Mouse (Mus musculus) embryonic facial prominence, embryonic 15.5 days (tissue): ENCODE results near the gene 1700088E04Rik. TPM values are rescaled to one million over a fixed set of nuclear protein-coding genes. Genes with fewer than 3 reads are reported as not detected.
A peak's percentile ranks its signal among the peaks of the same experiment; 100 is the strongest.

Experiments
- ATAC-seq: fragments of 200-750 bp; cut with Nextera tagmentation; 2 replicates; pipeline ENCODE4 v1.8.0; 2017; ENCODE audit warnings: low read depth, moderate TSS enrichment; ENCODE audit not compliant: insufficient number of reproducible peaks, low FRiP score, low TSS enrichment
- H3K27ac ChIP-seq: fragments of 300-500 bp; sonication (generic); replicated peaks from 2 replicates; pipeline ENCODE4 v1.5.1; 2015; ENCODE audit warnings: mild to moderate bottlenecking, inconsistent platforms
- H3K27me3 ChIP-seq: fragments of 300-500 bp; sonication (generic); 2 replicates; pipeline ENCODE4 v1.6.1; 2015; ENCODE audit warnings: inconsistent platforms
- H3K36me3 ChIP-seq: fragments of 300-500 bp; sonication (generic); 2 replicates; pipeline ENCODE4 v1.6.1; 2015; ENCODE audit warnings: mild to moderate bottlenecking, inconsistent platforms
- H3K4me1 ChIP-seq: fragments of 300-500 bp; sonication (generic); 2 replicates; pipeline ENCODE4 v1.6.1; 2015; ENCODE audit warnings: inconsistent platforms
- H3K4me2 ChIP-seq: fragments of 300-500 bp; sonication (generic); replicated peaks from 2 replicates; pipeline ENCODE4 v1.6.1; 2015; ENCODE audit warnings: mild to moderate bottlenecking, inconsistent platforms
- H3K4me3 ChIP-seq: fragments of 300-500 bp; sonication (generic); replicated peaks from 2 replicates; pipeline ENCODE4 v1.5.1; 2015; ENCODE audit warnings: mild to moderate bottlenecking, inconsistent platforms
- H3K9ac ChIP-seq: fragments of 300-500 bp; sonication (generic); 2 replicates; pipeline ENCODE4 v1.6.1; 2015; ENCODE audit warnings: inconsistent platforms
- H3K9me3 ChIP-seq: fragments of 300-500 bp; sonication (generic); replicated peaks from 2 replicates; pipeline ENCODE4 v1.6.1; 2016; ENCODE audit warnings: inconsistent platforms
- WGBS: fragments of 180-500 bp; shearing (Covaris S2); methylation state at CpG from one replicate; pipeline ENCODE4 v1.1.7; 2015; 5-methylcytosine and 5-hydroxymethylcytosine counted together
- polyA plus RNA-seq: library from polyadenylated mRNA; unstranded; fragments of >200 nt; fragmentation: Nextera tagmentation; extraction: Ambion mirVana; gene quantifications from 2 replicates; pipeline ENCODE4 v1.2.1, GENCODE M21; 2015

The 1700088E04Rik gene
- polyA plus RNA-seq, 1 experiment from 2014 or later, result 25.2 TPM

GRCm38 (mm10) chr15:79098868-79099267, 42.2 kb downstream of the 1700088E04Rik start:
- no peak for ATAC-seq
- WGBS, result 53% methylated on average over 7 of the region's 7 CpGs
- no peaks in the 10 kb centered on the region for H3K9me3 ChIP-seq
- H3K4me3 ChIP-seq, result no peak overlapping the region
- peak overlapping the region; percentile 88 for H3K27ac ChIP-seq
- H3K27me3 ChIP-seq, result no peaks in the 10 kb centered on the region
- H3K4me1 ChIP-seq, result peaks cover 46% of the 10 kb centered on the region
- H3K9ac ChIP-seq, result no peak overlapping the region
- H3K4me2 ChIP-seq, result no peak overlapping the region
- peaks cover 17% of the 10 kb centered on the region for H3K36me3 ChIP-seq

GRCm38 (mm10) chr15:79098220-79098619, 42.8 kb downstream of the 1700088E04Rik start:
- Histone ChIP-seq H3K9ac (no peak overlapping the region), H3K9me3 (no peaks in the 10 kb centered on the region), H3K36me3 (peaks cover 24% of the 10 kb centered on the region), H3K27ac (peak overlapping the region; percentile 88), H3K27me3 (no peaks in the 10 kb centered on the region), H3K4me3 (no peak overlapping the region), H3K4me1 (peaks cover 46% of the 10 kb centered on the region), H3K4me2 (no peak overlapping the region)
- 45% methylated on average over 5 of the region's 5 CpGs for WGBS
- no peak for ATAC-seq

GRCm38 (mm10) chr15:79097611-79098025, 43.4 kb downstream of the 1700088E04Rik start:
- no peak overlapping the region for H3K4me3 ChIP-seq
- no peaks in the 10 kb centered on the region for H3K27me3 ChIP-seq
- H3K4me2 ChIP-seq, result 0 out of 2 replicates have a peak overlapping the region, but pooled peaks have one; percentile 20
- peak overlapping the region; percentile 88 for H3K27ac ChIP-seq
- H3K4me1 ChIP-seq, result peaks cover 46% of the 10 kb centered on the region
- WGBS, result 27% methylated on average over 6 of the region's 6 CpGs
- ATAC-seq, result peak; percentile 70; the same call in 1 of the 2 replicates
- H3K9ac ChIP-seq, result no peak overlapping the region
- peaks cover 27% of the 10 kb centered on the region for H3K36me3 ChIP-seq
- H3K9me3 ChIP-seq, result no peaks in the 10 kb centered on the region

- H3K4me2 ChIP-seq, result 0 out of 2 replicates have a peak overlapping the region, but pooled peaks have one; percentile 20
- WGBS, result 27% methylated on average over 2 of the region's 2 CpGs
- no peaks in the 10 kb centered on the region for H3K9me3 ChIP-seq
These were observed 43.9 kb downstream of the 1700088E04Rik start for GRCm38 (mm10) chr15:79097135-79097534.

GRCm38 (mm10) chr15:79096556-79096955, 44.5 kb downstream of the 1700088E04Rik start:
- Histone ChIP-seq H3K4me1 (peaks cover 42% of the 10 kb centered on the region), H3K27me3 (no peaks in the 10 kb centered on the region), H3K4me3 (no peak overlapping the region), H3K9me3 (no peaks in the 10 kb centered on the region), H3K4me2 (no peak overlapping the region), H3K36me3 (peaks cover 31% of the 10 kb centered on the region), H3K9ac (no peak overlapping the region), H3K27ac (peak overlapping the region; percentile 88)
- no peak for ATAC-seq
- 58% methylated on average over 3 of the region's 3 CpGs for WGBS

More at GRCm38 (mm10) chr15:79097135-79097534, 43.9 kb downstream of the 1700088E04Rik start:
- Histone ChIP-seq H3K27me3 (no peaks in the 10 kb centered on the region), H3K4me1 (peaks cover 46% of the 10 kb centered on the region), H3K27ac (peak overlapping the region; percentile 88), H3K4me3 (no peak overlapping the region), H3K36me3 (peaks cover 27% of the 10 kb centered on the region), H3K9ac (no peak overlapping the region)
- ATAC-seq, result no peak

- Histone ChIP-seq H3K4me2 (no peak overlapping the region), H3K9me3 (no peaks in the 10 kb centered on the region), H3K9ac (no peak overlapping the region), H3K36me3 (peaks cover 42% of the 10 kb centered on the region), H3K4me1 (peaks cover 36% of the 10 kb centered on the region), H3K27me3 (no peaks in the 10 kb centered on the region), H3K4me3 (no peak overlapping the region), H3K27ac (no peak overlapping the region)
- 82% methylated on average over 5 of the region's 5 CpGs for WGBS
- no peak for ATAC-seq
These were observed 45.6 kb downstream of the 1700088E04Rik start for GRCm38 (mm10) chr15:79095483-79095882.

- peaks cover 64% of the 10 kb centered on the region for H3K36me3 ChIP-seq
- H3K27me3 ChIP-seq, result no peaks in the 10 kb centered on the region
- ATAC-seq, result no peak
- H3K4me3 ChIP-seq, result no peak overlapping the region
- 51% methylated on average over 7 of the region's 7 CpGs for WGBS
- 0 out of 2 replicates have a peak overlapping the region, but pooled peaks have one; percentile 24 for H3K27ac ChIP-seq
- H3K4me2 ChIP-seq, result no peak overlapping the region
- H3K9me3 ChIP-seq, result no peaks in the 10 kb centered on the region
- H3K4me1 ChIP-seq, result peaks cover 20% of the 10 kb centered on the region
- no peak overlapping the region for H3K9ac ChIP-seq
These were observed 47.8 kb downstream of the 1700088E04Rik start for GRCm38 (mm10) chr15:79093083-79093839.

GRCm38 (mm10) chr15:79092284-79092683, 48.8 kb downstream of the 1700088E04Rik start:
- peaks cover 69% of the 10 kb centered on the region for H3K36me3 ChIP-seq
- H3K4me1 ChIP-seq, result peaks cover 10% of the 10 kb centered on the region
- ATAC-seq, result no peak
- H3K27ac ChIP-seq, result no peak overlapping the region
- no peak overlapping the region for H3K4me3 ChIP-seq
- H3K27me3 ChIP-seq, result no peaks in the 10 kb centered on the region
- 85% methylated on average over 6 of the region's 6 CpGs for WGBS
- H3K9ac ChIP-seq, result no peak overlapping the region
- H3K9me3 ChIP-seq, result no peaks in the 10 kb centered on the region
- no peak overlapping the region for H3K4me2 ChIP-seq

- H3K36me3 ChIP-seq, result peaks cover 79% of the 10 kb centered on the region
- H3K4me1 ChIP-seq, result peaks cover 15% of the 10 kb centered on the region
- 95% methylated on average over 7 of the region's 7 CpGs for WGBS
These were observed 61.5 kb downstream of the 1700088E04Rik start for GRCm38 (mm10) chr15:79079567-79079966.

More at GRCm38 (mm10) chr15:79079567-79079966, 61.5 kb downstream of the 1700088E04Rik start:
- H3K9me3 ChIP-seq, result no peaks in the 10 kb centered on the region
- no peak overlapping the region for H3K4me3 ChIP-seq
- no peak for ATAC-seq
- no peak overlapping the region for H3K27ac ChIP-seq
- no peaks in the 10 kb centered on the region for H3K27me3 ChIP-seq
- no peak overlapping the region for H3K4me2 ChIP-seq
- H3K9ac ChIP-seq, result no peak overlapping the region
